Mouse (Mus musculus): ENCODE results near the gene Bcr.

The Bcr gene

GRCm38 (mm10) chr10:75058336-75058735 is 2.1 kb upstream of the Bcr start:
- DNase-seq: peak; percentile 52

GRCm38 (mm10) chr10:75058761-75059395 is 1.5 kb upstream of the Bcr start:
- DNase-seq: peak; percentile 62

GRCm38 (mm10) chr10:75059396-75059795 is 996 bp upstream of the Bcr start:
- peak; percentile 89 for DNase-seq

GRCm38 (mm10) chr10:75060843-75061235 is 447 bp downstream of the Bcr start:
- DNase-seq: no peak

GRCm38 (mm10) chr10:75061341-75062188 is 1.2 kb downstream of the Bcr start:
- DNase-seq: peak; percentile 29

- DNase-seq: peak; percentile 77
These were observed 1.8 kb downstream of the Bcr start for GRCm38 (mm10) chr10:75062189-75062561.

GRCm38 (mm10) chr10:75062621-75063020 is 2.2 kb downstream of the Bcr start:
- DNase-seq: no peak

- no peak for DNase-seq
These were observed 3.0 kb downstream of the Bcr start for GRCm38 (mm10) chr10:75063301-75063965.

GRCm38 (mm10) chr10:75065691-75066090 is 5.3 kb downstream of the Bcr start:
- peak; percentile 24 for DNase-seq

- no peak for DNase-seq
These were observed 7.1 kb downstream of the Bcr start for GRCm38 (mm10) chr10:75067446-75067845.

- DNase-seq: no peak
These were observed 7.7 kb downstream of the Bcr start for GRCm38 (mm10) chr10:75068086-75068485.

GRCm38 (mm10) chr10:75068624-75069328 is 8.4 kb downstream of the Bcr start:
- peak; percentile 49 for DNase-seq

- DNase-seq: no peak
These were observed 10.0 kb downstream of the Bcr start for GRCm38 (mm10) chr10:75070281-75070976.

GRCm38 (mm10) chr10:75075665-75076064 is 15.3 kb downstream of the Bcr start:
- no peak for DNase-seq

- DNase-seq: no peak
These were observed 18.1 kb downstream of the Bcr start for GRCm38 (mm10) chr10:75078174-75079128.

GRCm38 (mm10) chr10:75085330-75085729 is 24.9 kb downstream of the Bcr start:
- DNase-seq: no peak

- DNase-seq: no peak
These were observed 28.1 kb downstream of the Bcr start for GRCm38 (mm10) chr10:75088471-75088870.

- peak; percentile 56 for DNase-seq
These were observed 31.2 kb downstream of the Bcr start for GRCm38 (mm10) chr10:75091478-75092152.

GRCm38 (mm10) chr10:75093252-75093987 is 33.0 kb downstream of the Bcr start:
- DNase-seq: peak; percentile 52

GRCm38 (mm10) chr10:75094338-75094737 is 33.9 kb downstream of the Bcr start:
- DNase-seq: no peak

Measured in lung, postnatal 10 days (tissue).